Mouse (Mus musculus): ENCODE measurements around the gene Atic. TPM values are rescaled to one million over a fixed set of nuclear protein-coding genes. Genes with fewer than 3 reads are reported as not detected.

The Atic gene
- total and polyA plus RNA-seq, 2 experiments from 2014 or later = 36.2 to 47.6 TPM

- Histone ChIP-seq H3K4me1 (ENCODE audit: insufficient read depth) (no peaks in the 10 kb centered on the region), H3K4me2 (ENCODE audit: low read depth) (no peak overlapping the region), H3K27ac (ENCODE audit: low read depth, low read length) (no peak overlapping the region), H3K27me3 (ENCODE audit: insufficient read depth, low read length) (no peaks in the 10 kb centered on the region), H3K9me3 (ENCODE audit: low read length) (no peaks in the 10 kb centered on the region), H3K4me3 (ENCODE audit: low read depth, low read length) (no peak overlapping the region), H3K9ac (no peak overlapping the region), H3K36me3 (ENCODE audit: insufficient read depth) (no peaks in the 10 kb centered on the region)
- ATAC-seq (no peak), DNase-seq (no peak)
- no peak for TF ChIP-seq CTCF (IDR thresholded peaks at IDR 0.05; ENCODE audit: low read depth)
- WGBS = 97% methylated on average over 9 of the region's 9 CpGs
Measured at GRCm38 (mm10) chr1:71593184-71593583, 36.2 kb downstream of the Atic start.

GRCm38 (mm10) chr1:71594268-71594667, 37.3 kb downstream of the Atic start:
- no peak overlapping the region for H3K4me2 ChIP-seq (ENCODE audit: low read depth)
- TF ChIP-seq CTCF (IDR thresholded peaks at IDR 0.05; ENCODE audit: low read depth) = no peak
- 82% methylated on average over 2 of the region's 2 CpGs for WGBS
- no peak overlapping the region for H3K27ac ChIP-seq (ENCODE audit: low read depth, low read length)
- H3K27me3 ChIP-seq (ENCODE audit: insufficient read depth, low read length) = no peaks in the 10 kb centered on the region
- H3K9ac ChIP-seq = no peak overlapping the region
- ATAC-seq = no peak
- no peak overlapping the region for H3K4me3 ChIP-seq (ENCODE audit: low read depth, low read length)
- DNase-seq = no peak
- H3K4me1 ChIP-seq (ENCODE audit: insufficient read depth) = no peaks in the 10 kb centered on the region
- no peaks in the 10 kb centered on the region for H3K9me3 ChIP-seq (ENCODE audit: low read length)
- H3K36me3 ChIP-seq (ENCODE audit: insufficient read depth) = no peaks in the 10 kb centered on the region

- H3K27ac ChIP-seq (ENCODE audit: low read depth, low read length) = no peak overlapping the region
- ATAC-seq (no peak), DNase-seq (no peak)
- no peaks in the 10 kb centered on the region for H3K4me1 ChIP-seq (ENCODE audit: insufficient read depth)
- no peaks in the 10 kb centered on the region for H3K27me3 ChIP-seq (ENCODE audit: insufficient read depth, low read length)
- H3K9me3 ChIP-seq (ENCODE audit: low read length) = no peaks in the 10 kb centered on the region
- H3K4me2 ChIP-seq (ENCODE audit: low read depth) = no peak overlapping the region
- no peak overlapping the region for H3K4me3 ChIP-seq (ENCODE audit: low read depth, low read length)
- no peak for TF ChIP-seq CTCF (IDR thresholded peaks at IDR 0.05; ENCODE audit: low read depth)
- H3K9ac ChIP-seq = no peak overlapping the region
- 84% methylated on average over 4 of the region's 4 CpGs for WGBS
- H3K36me3 ChIP-seq (ENCODE audit: insufficient read depth) = no peaks in the 10 kb centered on the region
Measured at GRCm38 (mm10) chr1:71595365-71595764, 38.4 kb downstream of the Atic start.

- Histone ChIP-seq H3K36me3 (ENCODE audit: insufficient read depth) (no peaks in the 10 kb centered on the region), H3K27ac (ENCODE audit: low read depth, low read length) (no peak overlapping the region), H3K9me3 (ENCODE audit: low read length) (no peaks in the 10 kb centered on the region), H3K4me3 (ENCODE audit: low read depth, low read length) (no peak overlapping the region), H3K27me3 (ENCODE audit: insufficient read depth, low read length) (no peaks in the 10 kb centered on the region), H3K4me2 (ENCODE audit: low read depth) (no peak overlapping the region), H3K4me1 (ENCODE audit: insufficient read depth) (no peaks in the 10 kb centered on the region), H3K9ac (no peak overlapping the region)
- WGBS = 89% methylated on average over 2 of the region's 2 CpGs
- ATAC-seq = no peak
- no peak for DNase-seq
- no peak for TF ChIP-seq CTCF (IDR thresholded peaks at IDR 0.05; ENCODE audit: low read depth)
Measured at GRCm38 (mm10) chr1:71605751-71606150, 48.8 kb downstream of the Atic start.

GRCm38 (mm10) chr1:71606600-71607325, 49.8 kb downstream of the Atic start:
- TF ChIP-seq CTCF (IDR thresholded peaks at IDR 0.05; ENCODE audit: low read depth) = no peak

GRCm38 (mm10) chr1:71609057-71609775, 52.3 kb downstream of the Atic start:
- Histone ChIP-seq H3K4me1 (ENCODE audit: insufficient read depth) (no peaks in the 10 kb centered on the region), H3K27ac (ENCODE audit: low read depth, low read length) (no peak overlapping the region), H3K4me3 (ENCODE audit: low read depth, low read length) (no peak overlapping the region), H3K36me3 (ENCODE audit: insufficient read depth) (no peaks in the 10 kb centered on the region), H3K4me2 (ENCODE audit: low read depth) (no peak overlapping the region), H3K9me3 (ENCODE audit: low read length) (no peaks in the 10 kb centered on the region), H3K9ac (no peak overlapping the region), H3K27me3 (ENCODE audit: insufficient read depth, low read length) (no peaks in the 10 kb centered on the region)
- DNase-seq (no peak), ATAC-seq (no peak)
- no peak for TF ChIP-seq CTCF (IDR thresholded peaks at IDR 0.05; ENCODE audit: low read depth)
- 98% methylated on average over 37 of the region's 37 CpGs for WGBS

More at GRCm38 (mm10) chr1:71606600-71607325, 49.8 kb downstream of the Atic start:
- Histone ChIP-seq H3K9ac (no peak overlapping the region), H3K4me3 (ENCODE audit: low read depth, low read length) (no peak overlapping the region), H3K27ac (ENCODE audit: low read depth, low read length) (no peak overlapping the region), H3K4me2 (ENCODE audit: low read depth) (no peak overlapping the region), H3K4me1 (ENCODE audit: insufficient read depth) (no peaks in the 10 kb centered on the region), H3K9me3 (ENCODE audit: low read length) (no peaks in the 10 kb centered on the region), H3K36me3 (ENCODE audit: insufficient read depth) (no peaks in the 10 kb centered on the region), H3K27me3 (ENCODE audit: insufficient read depth, low read length) (no peaks in the 10 kb centered on the region)
- ATAC-seq = no peak
- no peak for DNase-seq
- WGBS = 90% methylated on average over 8 of the region's 8 CpGs

- no peak overlapping the region for H3K9ac ChIP-seq
- TF ChIP-seq CTCF (IDR thresholded peaks at IDR 0.05; ENCODE audit: low read depth) = no peak
- 92% methylated on average over 5 of the region's 5 CpGs for WGBS
- H3K36me3 ChIP-seq (ENCODE audit: insufficient read depth) = no peaks in the 10 kb centered on the region
- H3K27ac ChIP-seq (ENCODE audit: low read depth, low read length) = no peak overlapping the region
- H3K4me1 ChIP-seq (ENCODE audit: insufficient read depth) = no peaks in the 10 kb centered on the region
- H3K4me3 ChIP-seq (ENCODE audit: low read depth, low read length) = no peak overlapping the region
- H3K9me3 ChIP-seq (ENCODE audit: low read length) = no peaks in the 10 kb centered on the region
- ATAC-seq (no peak), DNase-seq (no peak)
- H3K27me3 ChIP-seq (ENCODE audit: insufficient read depth, low read length) = no peaks in the 10 kb centered on the region
- no peak overlapping the region for H3K4me2 ChIP-seq (ENCODE audit: low read depth)
Measured at GRCm38 (mm10) chr1:71609916-71610315, 53.0 kb downstream of the Atic start.

Measured in forebrain, postnatal 0 days (tissue).